Mouse (Mus musculus) layer of hippocampus, adult 2 months (tissue): Measurements from ENCODE around the gene Rab40c. TPM values are rescaled to one million over a fixed set of nuclear protein-coding genes. Genes with fewer than 3 reads are reported as not detected.

Experiments used
- DNase-seq, 2 experiments: peaks; one replicate each; pipeline ENCODE4 v3.0.0; 2022; ENCODE audit warnings: low spot score in 2 of 2
- H3K27ac ChIP-seq: fragments of 200-600 bp; 2 replicates; pipeline ENCODE4 v1.8.1; 2022
- H3K4me3 ChIP-seq: fragments of 200-600 bp; 2 replicates; pipeline ENCODE4 v1.8.1; 2022; ENCODE audit warnings: mild to moderate bottlenecking
- CTCF ChIP-seq: fragments of 200-600 bp; conservative IDR thresholded peaks from 2 replicates; pipeline ENCODE4 v1.8.1; 2022; ENCODE audit warnings: antibody characterized with exemption, mild to moderate bottlenecking, moderate library complexity
- total RNA-seq, 2 experiments: library from RNA; stranded (reverse); gene quantifications; 2 replicates each; pipeline ENCODE4 v1.2.3; 2021

The Rab40c gene
- total RNA-seq, 2 experiments from 2014 or later: 50.1 to 51.1 TPM

DNA sequence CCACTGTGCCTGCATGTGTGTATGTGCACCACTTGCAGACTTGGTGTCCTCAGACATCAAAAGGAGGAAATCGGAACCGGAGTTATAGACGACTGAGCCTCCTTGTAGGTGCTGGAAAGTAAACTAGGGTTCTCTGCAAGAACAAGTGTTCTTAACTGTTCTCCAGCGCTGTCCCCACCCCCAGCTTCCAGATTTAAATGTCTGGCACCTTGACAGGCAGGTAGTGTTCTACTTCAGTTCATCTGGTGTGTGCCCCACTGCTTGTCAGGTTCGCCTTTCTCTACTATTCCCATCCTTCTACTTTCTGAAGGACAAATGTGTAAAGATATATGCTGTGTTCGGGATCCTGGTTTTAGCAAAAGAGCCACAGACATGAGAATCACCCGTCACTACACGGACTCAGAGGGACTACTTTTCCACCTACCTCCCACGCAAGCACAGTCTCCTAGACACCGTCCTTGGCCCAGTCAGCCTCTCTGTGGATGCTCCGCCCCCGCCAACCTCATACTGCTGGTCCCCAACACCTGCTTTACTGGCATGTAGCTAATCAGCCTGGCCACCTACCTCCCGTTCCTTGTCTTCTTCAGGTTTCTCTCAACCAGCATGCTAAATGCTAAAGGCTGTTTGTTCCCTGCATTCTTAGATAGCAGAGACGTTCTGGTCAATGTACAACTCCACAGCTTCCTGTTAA lies 6.2 kb downstream of the Rab40c start:
- peak; percentile 51 to 70 for DNase-seq
- Histone ChIP-seq H3K4me3 (peak overlapping the region; percentile 10), H3K27ac (peak overlapping the region; percentile 86)
- TF ChIP-seq CTCF: no peak

DNA sequence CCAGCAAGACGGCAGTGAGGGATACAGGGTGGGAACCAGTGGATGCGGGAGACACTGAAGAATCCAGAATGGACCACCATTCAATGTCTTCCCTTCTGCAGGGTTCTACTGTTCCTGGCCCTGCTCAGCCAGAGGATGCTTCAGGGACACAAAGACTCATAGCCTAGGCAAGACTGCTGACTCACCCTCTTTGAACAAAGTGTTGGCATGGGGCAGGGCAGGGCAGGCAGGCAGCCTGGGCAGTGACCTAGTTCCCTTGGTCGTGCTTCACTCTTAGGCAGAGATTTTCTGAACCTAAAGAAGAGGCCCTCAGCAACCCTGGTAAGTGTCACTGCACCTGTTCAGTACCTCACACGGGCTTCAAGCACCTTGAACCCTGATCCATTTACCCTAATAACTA lies 7.7 kb downstream of the Rab40c start:
- Histone ChIP-seq H3K27ac (peak overlapping the region; percentile 85), H3K4me3 (no peak overlapping the region)
- DNase-seq: no peak
- TF ChIP-seq CTCF: no peak

DNA sequence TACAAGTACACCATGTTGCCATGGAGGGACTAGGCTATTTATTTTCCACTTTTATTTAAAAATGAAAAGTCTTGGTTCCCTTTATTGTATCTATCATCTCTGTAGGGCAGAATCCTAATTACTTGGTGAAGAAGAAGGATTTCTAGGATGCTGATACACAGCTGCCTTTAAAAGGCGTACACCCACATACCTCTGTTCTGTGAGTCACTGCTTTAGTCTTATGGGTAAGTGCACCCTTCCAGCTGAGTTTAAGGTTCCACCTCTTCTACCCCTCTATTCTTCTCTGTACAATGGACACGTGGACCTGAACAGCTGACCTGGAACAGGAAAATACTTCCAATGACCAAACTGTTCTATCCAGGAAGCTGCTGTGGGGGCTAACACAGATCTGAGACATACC lies 11.9 kb downstream of the Rab40c start:
- no peak for DNase-seq
- TF ChIP-seq CTCF: no peak
- no peak overlapping the region for H3K4me3 ChIP-seq
- peak overlapping the region; percentile 70 for H3K27ac ChIP-seq

DNA sequence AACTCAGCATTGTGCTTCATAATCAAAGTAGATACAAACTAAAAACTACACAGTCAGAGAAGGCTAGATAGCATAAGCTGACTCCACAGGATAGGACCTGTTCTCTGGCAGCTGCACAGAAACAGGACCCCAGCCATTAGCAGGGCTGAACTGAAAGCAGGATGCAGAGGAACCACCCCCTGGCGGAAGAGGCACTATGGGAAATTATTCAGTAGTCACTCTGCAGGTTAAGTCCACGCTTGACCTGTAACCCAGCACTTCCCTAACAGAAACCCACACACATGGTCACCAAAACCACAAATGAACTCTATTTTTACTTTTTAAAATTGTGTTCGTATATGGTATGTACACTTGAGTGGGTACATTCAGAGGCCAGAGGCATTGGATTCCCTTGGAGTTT lies 16.5 kb downstream of the Rab40c start:
- no peak for DNase-seq
- no peak overlapping the region for H3K4me3 ChIP-seq
- TF ChIP-seq CTCF: no peak
- no peak overlapping the region for H3K27ac ChIP-seq

DNA sequence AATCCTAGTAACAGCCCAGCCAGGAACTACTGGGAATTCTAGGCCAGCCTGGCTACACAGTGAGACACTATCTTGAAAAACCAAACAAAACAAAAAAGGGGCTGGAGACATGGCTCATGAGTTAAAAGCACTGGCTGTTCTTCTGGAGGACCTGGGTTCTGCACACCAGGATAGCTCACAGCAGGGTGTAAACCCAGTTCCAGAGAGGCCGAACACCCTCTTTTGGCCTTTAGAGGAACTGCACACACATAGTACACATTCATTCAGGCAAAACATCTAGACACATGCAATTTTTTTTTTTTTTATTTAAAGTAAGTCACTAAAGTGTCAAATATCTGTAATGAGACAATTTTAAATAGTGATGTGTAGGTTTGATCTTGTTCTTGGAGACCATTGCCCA lies 19.3 kb downstream of the Rab40c start:
- no peak for DNase-seq
- H3K27ac ChIP-seq: no peak overlapping the region
- TF ChIP-seq CTCF: peak; percentile 46
- H3K4me3 ChIP-seq: no peak overlapping the region

DNA sequence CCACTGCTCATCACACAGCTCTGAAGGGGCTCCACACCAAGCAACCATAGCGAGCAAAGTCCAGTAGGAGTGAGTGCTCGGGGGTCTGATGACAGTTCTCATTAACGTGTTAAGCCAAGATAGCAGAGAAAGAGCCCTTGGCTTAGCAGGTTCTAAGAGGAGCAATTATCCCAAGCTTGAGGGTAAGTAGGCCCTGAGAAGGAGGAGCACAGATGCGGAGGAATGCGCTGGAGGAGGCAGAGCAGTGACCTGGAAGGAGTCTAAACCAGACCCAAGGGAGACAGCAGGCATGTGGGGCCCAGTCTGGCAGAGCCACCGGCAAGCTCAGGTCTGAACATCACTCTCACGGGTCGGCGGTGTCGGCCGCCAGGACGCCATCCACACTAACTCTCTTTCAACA lies 23.6 kb downstream of the Rab40c start:
- no peak for DNase-seq
- no peak overlapping the region for H3K4me3 ChIP-seq
- peak overlapping the region; percentile 72 for H3K27ac ChIP-seq
- no peak for TF ChIP-seq CTCF

DNA sequence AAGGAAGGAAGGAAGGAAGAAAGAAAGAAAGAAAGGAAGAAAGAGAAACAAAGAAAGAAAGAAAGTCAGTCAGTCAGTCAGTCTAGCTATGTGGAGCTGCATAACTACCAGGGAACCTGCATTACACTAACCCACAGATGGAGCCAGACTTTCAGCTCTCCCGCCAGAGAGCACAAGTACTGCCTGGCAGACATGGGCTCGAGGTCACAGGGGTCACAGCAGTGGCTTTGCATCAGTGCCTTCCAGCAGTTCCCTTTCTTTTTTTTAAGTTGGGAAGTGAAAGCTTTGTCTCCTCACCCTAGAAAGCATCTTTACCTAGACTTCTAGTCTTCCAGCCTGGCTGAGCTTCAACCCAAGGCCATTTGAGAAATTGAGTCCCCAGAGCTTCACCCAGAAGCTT lies 24.1 kb downstream of the Rab40c start:
- no peak for TF ChIP-seq CTCF
- no peak for DNase-seq
- H3K27ac ChIP-seq: peak overlapping the region; percentile 72
- no peak overlapping the region for H3K4me3 ChIP-seq

DNA sequence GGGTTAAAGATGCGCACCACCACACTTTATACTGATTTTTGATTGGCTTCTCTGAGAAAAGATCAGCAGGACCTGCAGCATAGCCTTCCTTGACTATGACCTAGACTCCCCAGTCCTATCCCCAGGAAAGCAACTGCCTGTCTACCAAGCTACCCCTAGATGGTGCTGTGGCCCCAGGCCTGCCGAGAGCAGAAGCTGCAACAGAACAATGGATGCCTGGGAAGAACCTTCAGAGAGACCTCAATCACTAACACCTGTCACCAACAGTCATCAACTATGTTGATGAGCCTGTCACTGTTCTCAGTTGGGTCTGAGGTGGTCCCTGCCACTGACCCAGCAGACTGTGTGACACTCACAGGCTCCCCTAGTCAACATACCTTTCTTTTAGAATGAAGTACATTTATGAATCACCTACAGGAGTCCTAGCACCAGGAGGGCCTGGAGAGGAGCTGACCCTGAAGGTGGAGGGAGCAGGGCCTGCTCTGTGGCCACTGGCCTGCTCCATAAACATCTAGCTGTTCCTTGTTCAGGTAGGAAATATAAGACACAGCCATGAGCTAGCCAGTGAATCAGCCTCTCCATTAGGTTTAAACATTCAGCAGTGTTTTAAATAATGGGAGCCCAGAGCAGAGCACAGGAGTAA lies 25.4 kb downstream of the Rab40c start:
- no peak overlapping the region for H3K4me3 ChIP-seq
- DNase-seq: peak; percentile 65 to 76
- TF ChIP-seq CTCF: peak; percentile 99
- H3K27ac ChIP-seq: peak overlapping the region; percentile 75

DNA sequence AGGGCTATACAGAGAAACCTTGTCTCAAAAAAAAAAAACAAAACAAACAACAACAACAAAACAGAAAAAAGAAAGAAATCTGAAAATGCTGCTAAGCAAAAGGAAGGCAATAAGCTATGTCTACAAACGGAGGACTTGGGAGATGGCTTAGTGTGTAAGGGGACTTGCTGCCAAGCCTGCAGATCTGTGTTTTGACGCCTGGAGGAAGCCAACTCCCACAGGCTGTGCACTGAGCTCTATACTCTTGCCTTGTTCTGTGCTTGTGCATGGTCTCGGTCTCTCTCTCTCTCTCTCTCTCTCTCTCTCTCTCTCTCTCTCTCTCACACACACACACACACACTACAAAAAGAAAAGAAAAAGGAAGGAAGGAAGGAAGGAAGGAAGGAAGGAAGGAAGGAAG lies 30.7 kb downstream of the Rab40c start:
- Histone ChIP-seq H3K4me3 (no peak overlapping the region), H3K27ac (no peak overlapping the region)
- TF ChIP-seq CTCF: no peak
- DNase-seq: no peak

DNA sequence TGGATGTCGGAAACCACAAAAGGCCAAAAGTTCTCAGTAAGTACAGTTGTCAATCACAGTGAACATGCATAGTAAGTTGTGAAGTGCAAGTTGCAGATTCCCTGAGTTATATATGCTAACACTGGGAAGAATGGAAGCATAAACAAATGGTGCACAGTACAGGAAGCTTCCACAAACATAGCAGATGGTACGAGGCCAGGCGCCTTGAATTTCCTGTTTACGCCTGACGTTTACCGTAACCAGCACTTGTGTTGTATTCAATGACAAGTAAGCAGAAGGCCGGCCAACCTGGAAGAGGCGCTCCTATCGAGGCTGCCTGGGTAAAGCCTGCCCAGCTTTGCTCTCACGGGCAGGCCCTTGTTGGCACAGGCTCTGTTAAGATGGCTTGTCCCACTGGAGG lies 32.1 kb downstream of the Rab40c start:
- Histone ChIP-seq H3K4me3 (no peak overlapping the region), H3K27ac (peak overlapping the region; percentile 15; the same call in 1 of the 2 replicates)
- no peak for TF ChIP-seq CTCF
- DNase-seq: no peak

DNA sequence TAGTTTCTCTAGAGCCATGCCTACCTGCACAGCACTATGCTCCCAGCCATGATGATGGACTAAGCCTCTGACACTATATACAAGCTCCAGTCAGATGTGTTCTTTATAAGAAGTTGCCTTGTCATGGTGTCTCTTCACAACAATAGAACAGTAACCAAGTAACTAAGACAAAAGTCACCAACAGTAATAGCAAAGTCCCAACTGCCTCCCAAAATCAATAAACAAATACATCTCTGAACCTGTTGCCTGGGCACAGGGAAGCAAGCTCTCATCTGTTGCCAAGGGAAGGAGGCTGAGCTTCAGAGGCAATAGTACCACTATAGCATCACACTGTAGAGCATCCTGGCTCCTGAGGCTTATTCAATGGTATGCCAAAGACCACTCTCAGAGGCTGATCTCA lies 32.7 kb downstream of the Rab40c start:
- TF ChIP-seq CTCF: no peak
- Histone ChIP-seq H3K27ac (no peak overlapping the region), H3K4me3 (no peak overlapping the region)
- DNase-seq: no peak

DNA sequence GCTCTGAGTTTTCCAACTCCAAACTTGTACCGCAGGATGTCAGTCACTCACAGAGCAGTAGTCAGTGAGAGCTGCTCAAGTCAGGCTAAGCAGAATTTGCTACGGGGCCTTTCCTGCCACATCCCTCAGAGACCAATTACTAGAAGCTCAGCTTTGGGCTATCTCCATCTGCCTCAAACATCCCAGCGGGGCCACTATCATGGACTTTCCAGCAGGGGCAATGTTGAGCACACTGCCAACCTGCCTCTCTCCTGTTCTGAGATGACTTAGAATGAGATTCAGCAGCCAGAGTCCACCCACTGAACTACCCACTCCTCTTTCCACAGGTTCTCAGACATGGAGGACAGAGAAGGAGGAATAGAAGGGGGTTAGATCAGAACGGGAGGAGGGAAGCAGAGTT lies 33.9 kb downstream of the Rab40c start:
- TF ChIP-seq CTCF: peak; percentile 75
- DNase-seq: no peak
- H3K27ac ChIP-seq: no peak overlapping the region

DNA sequence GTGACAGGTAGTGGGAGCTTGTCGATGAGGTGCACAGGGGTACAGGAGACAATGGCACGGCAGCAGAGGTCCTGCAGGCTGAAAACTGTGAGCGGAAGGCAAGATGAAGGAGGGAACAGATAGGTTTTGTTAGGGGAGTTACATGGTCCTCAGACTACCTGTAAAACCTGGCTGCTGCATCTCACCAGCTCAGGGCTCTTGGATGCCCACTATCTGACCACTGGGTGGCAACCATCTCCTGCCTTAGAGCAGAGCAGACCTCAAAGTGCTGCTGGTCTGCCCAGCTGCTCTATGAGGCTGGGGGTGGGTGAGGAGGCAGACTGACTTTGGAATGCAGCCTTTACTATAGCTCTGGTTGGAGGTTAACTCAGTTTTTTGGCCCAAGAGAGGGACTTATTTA lies 35.7 kb downstream of the Rab40c start:
- Histone ChIP-seq H3K4me3 (no peak overlapping the region), H3K27ac (no peak overlapping the region)
- no peak for DNase-seq
- TF ChIP-seq CTCF: peak; percentile 54

More for the DNA sequence above, 33.9 kb downstream of the Rab40c start:
- H3K4me3 ChIP-seq: no peak overlapping the region

DNA sequence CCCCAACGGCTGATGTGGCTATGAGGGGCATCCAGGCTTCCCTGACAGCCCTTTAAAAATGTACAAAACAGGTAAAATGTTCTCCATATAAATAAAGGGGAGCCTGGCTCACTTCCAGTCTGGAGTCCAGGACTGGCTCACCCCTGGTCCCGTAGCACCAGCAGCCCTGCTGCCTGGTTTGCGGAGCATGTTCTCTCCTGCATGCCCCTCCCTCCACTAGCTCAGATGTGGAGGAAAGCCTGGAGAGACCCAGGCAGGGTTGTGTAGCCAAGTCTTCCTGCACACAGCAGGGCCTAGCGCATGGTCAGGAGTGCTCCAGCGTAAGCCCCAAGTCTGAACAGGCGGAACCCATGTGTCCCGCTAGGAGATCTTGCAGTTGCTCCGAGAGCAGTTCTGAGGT lies 36.3 kb downstream of the Rab40c start:
- TF ChIP-seq CTCF: no peak
- Histone ChIP-seq H3K27ac (peak overlapping the region; percentile 43; the same call in 1 of the 2 replicates), H3K4me3 (no peak overlapping the region)
- DNase-seq: no peak
